Mouse (Mus musculus): ENCODE measurements around the gene Tsfm. TPM values are rescaled to one million over a fixed set of nuclear protein-coding genes. Genes with fewer than 3 reads are reported as not detected.
"Not testable (repeated sequence)": the region's sequence is repeated elsewhere in the genome, so short reads cannot be mapped to it uniquely, and the experiment has no call there.

Tsfm gene
- polyA plus RNA-seq (2015; fragmentation: Nextera tagmentation; extraction: Ambion mirVana) = 79.9 and 85.2 TPM in 2 replicates

- Histone ChIP-seq H3K36me3 (peaks cover 23% of the 10 kb centered on the region), H3K4me2 (peak within 1 kb of the TSS; percentile 67), H3K27ac (peak within 1 kb of the TSS; percentile 77; the same call in 1 of the 2 replicates), H3K9ac (peak within 1 kb of the TSS; percentile 76), H3K9me3 (no peaks in the 10 kb centered on the region), H3K4me1 (peaks cover 4% of the 10 kb centered on the region; the same call in 1 of the 2 replicates), H3K4me3 (replicated peaks) (peak within 1 kb of the TSS; percentile 89), H3K27me3 (replicated peaks) (no peaks in the 10 kb centered on the region)
- 5% methylated on average over 55 of the region's 56 CpGs for WGBS
- ATAC-seq (ENCODE audit: insufficient read depth, low FRiP score, low read depth) = peak; percentile 84
Measured at GRCm38 (mm10) chr10:127030336-127031296, at the start of gene Tsfm. Gene Tsfm (minus strand): TSS chr10:127030840.

GRCm38 (mm10) chr10:127079665-127080391 lies 49.2 kb upstream of the Tsfm start:
- no peak for ATAC-seq (ENCODE audit: insufficient read depth, low FRiP score, low read depth)
- peak overlapping the region; percentile 50 for H3K4me3 ChIP-seq (replicated peaks)
- H3K9me3 ChIP-seq = no peaks in the 10 kb centered on the region
- peak overlapping the region; percentile 93 for H3K4me2 ChIP-seq
- H3K36me3 ChIP-seq = no peaks in the 10 kb centered on the region
- no peak overlapping the region for H3K27ac ChIP-seq
- peak overlapping the region; percentile 13; the same call in 1 of the 2 replicates for H3K9ac ChIP-seq
- peaks cover 47% of the 10 kb centered on the region for H3K4me1 ChIP-seq
- H3K27me3 ChIP-seq (replicated peaks) = peaks cover 73% of the 10 kb centered on the region
- 7% methylated on average over 64 of the region's 70 CpGs for WGBS

GRCm38 (mm10) chr10:127078677-127079575 lies 48.3 kb upstream of the Tsfm start:
- 0% methylated on average over 26 of the region's 49 CpGs for WGBS
- Histone ChIP-seq H3K9ac (peak overlapping the region; percentile 13; the same call in 1 of the 2 replicates), H3K27ac (no peak overlapping the region), H3K4me1 (peaks cover 47% of the 10 kb centered on the region), H3K4me3 (replicated peaks) (peak overlapping the region; percentile 50), H3K9me3 (no peaks in the 10 kb centered on the region), H3K36me3 (no peaks in the 10 kb centered on the region), H3K27me3 (replicated peaks) (peaks cover 69% of the 10 kb centered on the region), H3K4me2 (peak overlapping the region; percentile 93)
- ATAC-seq (ENCODE audit: insufficient read depth, low FRiP score, low read depth) = no peak; the same call in 1 of the 2 replicates

GRCm38 (mm10) chr10:127078001-127078676 lies 47.5 kb upstream of the Tsfm start:
- H3K27ac ChIP-seq = no peak overlapping the region

GRCm38 (mm10) chr10:127077515-127077914 lies 46.9 kb upstream of the Tsfm start:
- 5% methylated on average over 10 of the region's 10 CpGs for WGBS
- no peak for ATAC-seq (ENCODE audit: insufficient read depth, low FRiP score, low read depth)
- H3K9ac ChIP-seq = no peak overlapping the region
- H3K27me3 ChIP-seq (replicated peaks) = peaks cover 59% of the 10 kb centered on the region
- H3K9me3 ChIP-seq = no peaks in the 10 kb centered on the region
- peaks cover 41% of the 10 kb centered on the region for H3K4me1 ChIP-seq
- no peak overlapping the region for H3K27ac ChIP-seq
- H3K36me3 ChIP-seq = no peaks in the 10 kb centered on the region
- H3K4me2 ChIP-seq = no peak overlapping the region
- no peak overlapping the region for H3K4me3 ChIP-seq (replicated peaks)

More at GRCm38 (mm10) chr10:127078001-127078676, 47.5 kb upstream of the Tsfm start:
- H3K4me3 ChIP-seq (replicated peaks) = peak overlapping the region; percentile 50
- H3K4me2 ChIP-seq = peak overlapping the region; percentile 93
- H3K27me3 ChIP-seq (replicated peaks) = peaks cover 65% of the 10 kb centered on the region
- peaks cover 41% of the 10 kb centered on the region for H3K4me1 ChIP-seq
- ATAC-seq (ENCODE audit: insufficient read depth, low FRiP score, low read depth) = no peak
- no peak overlapping the region for H3K9ac ChIP-seq
- H3K9me3 ChIP-seq = no peaks in the 10 kb centered on the region
- 5% methylated on average over 12 of the region's 12 CpGs for WGBS
- no peaks in the 10 kb centered on the region for H3K36me3 ChIP-seq

DNA sequence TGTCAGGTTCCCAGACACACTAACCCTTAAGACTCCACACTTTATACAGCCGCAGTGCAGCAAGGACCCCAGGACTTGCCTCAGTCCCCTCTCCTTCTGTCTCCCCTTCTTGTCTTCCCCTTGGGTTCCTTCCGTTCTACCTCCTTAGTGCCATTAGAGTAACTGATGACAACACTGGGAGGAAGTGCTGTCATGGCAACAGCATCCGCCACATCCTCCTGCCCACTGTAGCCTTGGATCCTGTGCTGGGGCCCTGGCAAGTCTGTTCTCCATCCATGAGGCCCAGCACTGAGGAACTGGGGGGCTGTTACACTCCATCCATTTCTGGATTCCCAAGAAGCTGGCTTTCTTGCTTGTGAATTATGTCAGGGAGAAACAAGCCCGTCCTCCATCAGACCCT lies 45.4 kb upstream of the Tsfm start:
- H3K4me3 ChIP-seq (replicated peaks) = no peak overlapping the region
- no peak overlapping the region for H3K4me2 ChIP-seq
- no peaks in the 10 kb centered on the region for H3K9me3 ChIP-seq
- H3K27me3 ChIP-seq (replicated peaks) = peaks cover 49% of the 10 kb centered on the region
- H3K4me1 ChIP-seq = peaks cover 35% of the 10 kb centered on the region
- no peaks in the 10 kb centered on the region for H3K36me3 ChIP-seq
- H3K27ac ChIP-seq = no peak overlapping the region
- 31% methylated on average over 4 of the region's 4 CpGs for WGBS
- ATAC-seq (ENCODE audit: insufficient read depth, low FRiP score, low read depth) = no peak
- H3K9ac ChIP-seq = no peak overlapping the region

DNA sequence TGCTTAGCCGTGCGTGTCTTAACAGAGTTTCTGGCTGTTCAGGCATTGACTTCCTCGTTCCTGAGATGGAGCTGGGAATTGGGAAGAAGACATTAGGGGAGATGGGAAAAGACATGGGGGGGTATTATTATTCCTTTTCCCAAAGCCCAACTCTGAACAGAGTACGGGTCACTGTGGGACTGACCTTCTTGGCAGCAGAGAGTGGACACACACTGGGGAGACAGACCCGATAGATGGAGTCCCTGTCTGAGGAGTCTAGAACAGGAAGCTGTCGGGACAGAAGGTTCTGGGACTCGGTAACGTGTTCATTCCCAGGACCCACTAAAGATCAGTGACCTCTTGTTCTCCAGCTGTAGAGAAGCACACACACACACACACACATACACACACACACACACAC lies 45.0 kb upstream of the Tsfm start:
- Histone ChIP-seq H3K36me3 (no peaks in the 10 kb centered on the region), H3K27me3 (replicated peaks) (peaks cover 45% of the 10 kb centered on the region), H3K27ac (no peak overlapping the region), H3K4me1 (peaks cover 35% of the 10 kb centered on the region), H3K9me3 (no peaks in the 10 kb centered on the region), H3K4me3 (replicated peaks) (no peak overlapping the region), H3K4me2 (no peak overlapping the region), H3K9ac (no peak overlapping the region)
- 64% methylated on average over 8 of the region's 8 CpGs for WGBS
- ATAC-seq (ENCODE audit: insufficient read depth, low FRiP score, low read depth) = no peak

- 58% methylated on average over 9 of the region's 9 CpGs for WGBS
- H3K9me3 ChIP-seq = no peaks in the 10 kb centered on the region
Measured at GRCm38 (mm10) chr10:127075080-127075479, 44.4 kb upstream of the Tsfm start, which contains the start of gene Agap2. Gene Agap2 (plus strand): TSS chr10:127075284.

DNA sequence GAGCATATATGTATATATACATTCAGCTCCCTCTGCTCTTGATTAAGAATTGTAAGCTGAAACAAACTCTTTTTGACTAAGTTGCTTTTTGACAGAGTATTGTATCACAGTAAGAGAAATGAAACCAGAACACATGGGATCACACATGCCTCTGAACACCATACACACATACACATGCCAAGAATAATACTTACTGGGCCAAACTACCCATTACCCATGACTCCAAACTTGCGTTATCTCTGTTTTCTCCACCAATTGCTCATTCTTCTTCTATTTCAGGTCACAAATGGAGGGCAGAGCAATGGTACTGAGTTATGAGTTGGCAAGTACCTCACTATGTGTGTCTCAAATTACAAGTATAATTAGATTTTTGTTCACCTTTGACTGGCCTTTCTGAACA lies 43.3 kb upstream of the Tsfm start:
- no peak overlapping the region for H3K4me2 ChIP-seq
- H3K9me3 ChIP-seq = no peaks in the 10 kb centered on the region
- 91% methylated on average over 1 of the region's 1 CpGs for WGBS
- H3K4me1 ChIP-seq = peaks cover 22% of the 10 kb centered on the region
- H3K27ac ChIP-seq = no peak overlapping the region
- no peaks in the 10 kb centered on the region for H3K36me3 ChIP-seq
- no peak for ATAC-seq (ENCODE audit: insufficient read depth, low FRiP score, low read depth)
- no peak overlapping the region for H3K9ac ChIP-seq
- H3K27me3 ChIP-seq (replicated peaks) = peaks cover 28% of the 10 kb centered on the region
- H3K4me3 ChIP-seq (replicated peaks) = no peak overlapping the region

More at GRCm38 (mm10) chr10:127075080-127075479, 44.4 kb upstream of the Tsfm start, which contains the start of gene Agap2:
- ATAC-seq (ENCODE audit: insufficient read depth, low FRiP score, low read depth) = no peak
- Histone ChIP-seq H3K4me2 (no peak within 1 kb of the TSS), H3K9ac (no peak within 1 kb of the TSS), H3K4me3 (replicated peaks) (no peak within 1 kb of the TSS), H3K4me1 (peaks cover 30% of the 10 kb centered on the region), H3K27me3 (replicated peaks) (peaks cover 39% of the 10 kb centered on the region), H3K36me3 (no peaks in the 10 kb centered on the region), H3K27ac (no peak within 1 kb of the TSS)

DNA sequence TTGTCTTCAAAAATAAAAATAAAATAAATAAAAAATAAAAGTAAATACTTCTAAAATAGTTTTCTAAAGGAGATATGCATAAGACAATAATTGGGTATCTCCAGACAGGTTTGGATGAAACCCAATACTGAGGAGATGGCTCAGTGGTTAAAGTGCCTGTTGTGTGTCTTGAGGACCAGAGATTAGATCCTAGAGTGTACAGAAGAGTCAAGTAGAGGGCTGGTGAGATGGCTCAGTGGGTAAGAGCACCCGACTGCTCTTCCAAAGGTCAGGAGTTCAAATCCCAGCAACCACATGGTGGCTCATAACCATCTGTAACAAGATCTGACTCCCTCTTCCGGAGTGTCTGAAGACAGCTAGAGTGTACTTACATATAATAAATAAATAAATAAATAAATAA lies 42.3 kb upstream of the Tsfm start:
- not testable (repeated sequence) for H3K9ac ChIP-seq; H3K9me3 ChIP-seq; H3K4me2 ChIP-seq; H3K27ac ChIP-seq; H3K36me3 ChIP-seq; ATAC-seq (ENCODE audit: insufficient read depth, low FRiP score, low read depth); H3K4me3 ChIP-seq (replicated peaks)
- WGBS = 75% methylated on average over 2 of the region's 2 CpGs
- Histone ChIP-seq H3K27me3 (replicated peaks) (peaks cover 18% of the 10 kb centered on the region), H3K4me1 (peaks cover 21% of the 10 kb centered on the region)
